Mouse (Mus musculus): ENCODE results near the gene Map2k1. TPM values are rescaled to one million over a fixed set of nuclear protein-coding genes. Genes with fewer than 3 reads are reported as not detected.

Map2k1 gene
- polyA plus RNA-seq, 1 experiment from 2014 or later: 80.6 TPM

Small RNA genes lying within 50 kb of the gene (microRNA-seq; reads per million reads assigned to microRNA genes)
- gene Gm24106: not detected

Other genes starting within 250 kb of the Map2k1 start
- 7.1 and 9.4 TPM in 2 replicates for gene Smad6, start 231.6 kb downstream of the Map2k1 start, polyA plus RNA-seq (2015; fragmentation: Nextera tagmentation; extraction: Ambion mirVana)
- 0.13 TPM in 1 of 2 replicates, not detected in the other for gene Lctl, start 136.5 kb downstream of the Map2k1 start, polyA plus RNA-seq (2015; fragmentation: Nextera tagmentation; extraction: Ambion mirVana)
- gene Zwilch, start 80.5 kb downstream of the Map2k1 start, polyA plus RNA-seq (2015; fragmentation: Nextera tagmentation; extraction: Ambion mirVana): 17.1 and 17.3 TPM in 2 replicates
- 1,189 and 1,208 TPM in 2 replicates for gene Rpl4, start 80.3 kb downstream of the Map2k1 start, polyA plus RNA-seq (2015; fragmentation: Nextera tagmentation; extraction: Ambion mirVana)
- gene Snapc5, start 74.4 kb downstream of the Map2k1 start, polyA plus RNA-seq (2015; fragmentation: Nextera tagmentation; extraction: Ambion mirVana): 30.3 and 31.1 TPM in 2 replicates
- gene Uchl4, start 18.4 kb downstream of the Map2k1 start, polyA plus RNA-seq (2015; fragmentation: Nextera tagmentation; extraction: Ambion mirVana): 1.3 and 2.5 TPM in 2 replicates
- gene Tipin, start 27.9 kb upstream of the Map2k1 start, polyA plus RNA-seq (2015; fragmentation: Nextera tagmentation; extraction: Ambion mirVana): 164 and 174 TPM in 2 replicates
- 16.9 and 19.3 TPM in 2 replicates for gene Dis3l, start 87.7 kb upstream of the Map2k1 start, polyA plus RNA-seq (2015; fragmentation: Nextera tagmentation; extraction: Ambion mirVana)
- gene Megf11, start 132.0 kb upstream of the Map2k1 start, polyA plus RNA-seq (2015; fragmentation: Nextera tagmentation; extraction: Ambion mirVana): 0.83 and 1.3 TPM in 2 replicates